Mouse (Mus musculus): ENCODE results near the gene Slc24a3. TPM values are rescaled to one million over a fixed set of nuclear protein-coding genes. Genes with fewer than 3 reads are reported as not detected.

The Slc24a3 gene
- 0.81 and 0.87 TPM in 2 replicates for polyA plus RNA-seq (2015; fragmentation: Nextera tagmentation; extraction: Ambion mirVana)

GRCm38 (mm10) chr2:145167664-145168360, at the start of gene Slc24a3:
TSS of gene Slc24a3 (plus strand) at chr2:145167754.
- under 1% methylated on average over 47 of the region's 100 CpGs for WGBS (ENCODE audit: insufficient replicate concordance)
- peaks cover 15% of the 10 kb centered on the region; the same call in 1 of the 2 replicates for H3K4me1 ChIP-seq (replicated peaks)
- ATAC-seq (ENCODE audit: low read depth) (peak; percentile 82), DNase-seq (peak; percentile 40)
- peaks cover 34% of the 10 kb centered on the region for H3K27me3 ChIP-seq
- peak within 1 kb of the TSS; percentile 61 for H3K9ac ChIP-seq
- no peaks in the 10 kb centered on the region for H3K36me3 ChIP-seq
- no peaks in the 10 kb centered on the region for H3K9me3 ChIP-seq (replicated peaks)
- peak within 1 kb of the TSS; percentile 73 for H3K4me2 ChIP-seq
- no peak within 1 kb of the TSS; the same call in 1 of the 2 replicates for H3K27ac ChIP-seq
- peak within 1 kb of the TSS; percentile 61 for H3K4me3 ChIP-seq (replicated peaks)

DNA sequence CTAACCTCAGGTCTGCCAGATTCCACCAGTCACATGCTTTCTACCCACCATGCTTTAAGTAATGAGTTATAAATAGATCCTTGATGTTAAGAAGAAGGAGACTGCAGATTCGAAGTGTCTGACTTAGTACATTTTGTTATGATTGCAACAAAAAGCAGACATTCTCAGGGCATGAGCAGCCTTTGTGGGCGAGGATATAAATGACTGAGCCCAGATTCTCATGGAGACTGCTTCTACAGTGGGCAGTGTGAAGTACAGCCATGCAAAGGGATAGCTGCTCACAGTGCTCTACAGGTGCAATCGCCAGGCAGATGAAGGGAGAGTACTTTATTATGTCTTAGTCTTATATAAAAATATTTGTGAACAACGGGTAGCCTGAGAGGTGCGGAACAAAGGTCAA, 49.8 kb upstream of the Slc24a3 start:
- Histone ChIP-seq H3K36me3 (no peaks in the 10 kb centered on the region), H3K4me1 (replicated peaks) (no peaks in the 10 kb centered on the region), H3K4me2 (no peak overlapping the region), H3K27me3 (no peaks in the 10 kb centered on the region), H3K9ac (no peak overlapping the region), H3K9me3 (replicated peaks) (no peaks in the 10 kb centered on the region), H3K4me3 (replicated peaks) (no peak overlapping the region), H3K27ac (no peak overlapping the region)
- no peak for ATAC-seq (ENCODE audit: low read depth)
- 55% methylated on average over 5 of the region's 5 CpGs for WGBS (ENCODE audit: insufficient replicate concordance)
- no peak for DNase-seq

GRCm38 (mm10) chr2:145127747-145128146, 39.8 kb upstream of the Slc24a3 start:
- Histone ChIP-seq H3K4me3 (replicated peaks) (no peak overlapping the region), H3K27ac (no peak overlapping the region), H3K36me3 (no peaks in the 10 kb centered on the region), H3K9me3 (replicated peaks) (no peaks in the 10 kb centered on the region), H3K9ac (no peak overlapping the region), H3K27me3 (no peaks in the 10 kb centered on the region), H3K4me2 (no peak overlapping the region), H3K4me1 (replicated peaks) (no peaks in the 10 kb centered on the region)
- no peak for ATAC-seq (ENCODE audit: low read depth)
- 59% methylated on average over 3 of the region's 3 CpGs for WGBS (ENCODE audit: insufficient replicate concordance)
- no peak for DNase-seq

DNA sequence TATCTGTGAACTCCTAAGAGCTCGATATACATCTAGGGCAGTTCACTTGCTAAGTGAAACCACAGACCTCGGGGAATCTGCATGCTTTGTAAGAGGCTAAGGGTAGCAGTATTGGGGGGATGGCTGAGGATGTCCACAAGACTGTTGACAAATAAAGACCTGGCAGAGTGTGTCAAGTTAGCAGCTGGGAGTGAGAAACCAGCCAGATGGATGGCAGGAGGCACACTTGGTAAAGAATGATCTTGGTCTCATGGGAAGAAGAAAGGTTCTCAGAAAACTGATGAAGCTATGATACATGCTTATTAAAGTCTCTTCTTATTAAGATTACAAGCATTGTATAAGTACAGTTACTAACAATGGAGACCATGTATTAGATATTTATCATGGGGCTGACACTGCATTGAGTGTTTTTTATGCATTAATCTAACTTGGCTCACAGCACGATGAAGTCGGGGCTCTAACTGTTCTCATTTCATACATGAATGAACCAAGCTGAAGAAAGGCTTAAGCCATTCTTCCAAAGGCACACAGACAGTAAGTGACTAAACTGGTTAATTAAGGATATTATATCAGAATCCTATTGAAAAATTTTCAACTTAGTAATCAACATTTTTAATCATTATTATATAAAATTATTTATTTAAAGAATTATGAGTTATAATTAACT, 30.8 kb upstream of the Slc24a3 start:
- Histone ChIP-seq H3K9ac (no peak overlapping the region), H3K27ac (no peak overlapping the region), H3K4me2 (no peak overlapping the region), H3K36me3 (no peaks in the 10 kb centered on the region), H3K4me1 (replicated peaks) (no peaks in the 10 kb centered on the region), H3K9me3 (replicated peaks) (no peaks in the 10 kb centered on the region), H3K27me3 (no peaks in the 10 kb centered on the region), H3K4me3 (replicated peaks) (no peak overlapping the region)
- DNase-seq (no peak), ATAC-seq (ENCODE audit: low read depth) (no peak)
- WGBS (ENCODE audit: insufficient replicate concordance) = 49% methylated on average over 4 of the region's 4 CpGs

GRCm38 (mm10) chr2:145150407-145150806, 17.1 kb upstream of the Slc24a3 start:
- Histone ChIP-seq H3K4me2 (no peak overlapping the region), H3K36me3 (no peaks in the 10 kb centered on the region), H3K4me1 (replicated peaks) (no peaks in the 10 kb centered on the region; the same call in 1 of the 2 replicates), H3K27me3 (no peaks in the 10 kb centered on the region), H3K9ac (no peak overlapping the region), H3K27ac (no peak overlapping the region), H3K9me3 (replicated peaks) (no peaks in the 10 kb centered on the region), H3K4me3 (replicated peaks) (no peak overlapping the region)
- 3% methylated on average over 1 of the region's 1 CpGs for WGBS (ENCODE audit: insufficient replicate concordance)
- no peak for ATAC-seq (ENCODE audit: low read depth)
- no peak for DNase-seq

DNA sequence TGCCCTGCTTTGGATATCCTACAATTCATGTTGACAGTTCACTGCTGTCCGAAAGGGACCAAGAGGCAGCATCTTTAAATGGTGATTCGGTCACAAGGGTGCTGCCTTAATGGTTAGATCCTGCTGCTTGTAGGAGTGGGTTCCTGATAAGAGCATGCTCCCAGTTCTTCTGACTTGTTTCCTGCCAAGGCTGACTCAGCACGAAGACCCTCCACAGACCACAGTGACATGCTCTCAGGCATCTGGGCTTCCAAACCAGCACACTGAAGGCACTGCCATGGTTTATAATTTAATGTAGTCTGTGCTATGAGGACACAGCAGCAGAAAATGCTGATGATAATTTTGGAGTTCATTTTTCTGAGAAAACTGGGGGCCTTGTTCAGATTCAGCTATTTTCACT, 16.7 kb upstream of the Slc24a3 start:
- no peak for DNase-seq
- Histone ChIP-seq H3K9me3 (replicated peaks) (no peaks in the 10 kb centered on the region), H3K36me3 (no peaks in the 10 kb centered on the region), H3K4me2 (no peak overlapping the region), H3K27me3 (no peaks in the 10 kb centered on the region), H3K27ac (no peak overlapping the region), H3K9ac (no peak overlapping the region), H3K4me3 (replicated peaks) (no peak overlapping the region), H3K4me1 (replicated peaks) (no peaks in the 10 kb centered on the region; the same call in 1 of the 2 replicates)
- ATAC-seq (ENCODE audit: low read depth) = peak; percentile 48; the same call in 1 of the 2 replicates
- 9% methylated on average over 3 of the region's 3 CpGs for WGBS (ENCODE audit: insufficient replicate concordance)

GRCm38 (mm10) chr2:145152281-145152680, 15.3 kb upstream of the Slc24a3 start:
- Histone ChIP-seq H3K4me1 (replicated peaks) (no peaks in the 10 kb centered on the region; the same call in 1 of the 2 replicates), H3K27me3 (no peaks in the 10 kb centered on the region), H3K4me3 (replicated peaks) (no peak overlapping the region), H3K27ac (no peak overlapping the region), H3K4me2 (no peak overlapping the region), H3K9ac (no peak overlapping the region), H3K36me3 (no peaks in the 10 kb centered on the region), H3K9me3 (replicated peaks) (no peaks in the 10 kb centered on the region)
- ATAC-seq (ENCODE audit: low read depth) = no peak
- no peak for DNase-seq
- WGBS (ENCODE audit: insufficient replicate concordance) = 80% methylated on average over 1 of the region's 1 CpGs

- 36% methylated on average over 1 of the region's 1 CpGs for WGBS (ENCODE audit: insufficient replicate concordance)
- no peak overlapping the region for H3K27ac ChIP-seq
- no peak for ATAC-seq (ENCODE audit: low read depth)
- no peaks in the 10 kb centered on the region for H3K36me3 ChIP-seq
- no peak overlapping the region for H3K9ac ChIP-seq
- DNase-seq = no peak
- H3K27me3 ChIP-seq = no peaks in the 10 kb centered on the region
- H3K4me3 ChIP-seq (replicated peaks) = no peak overlapping the region
- H3K4me1 ChIP-seq (replicated peaks) = no peaks in the 10 kb centered on the region
- no peak overlapping the region for H3K4me2 ChIP-seq
- H3K9me3 ChIP-seq (replicated peaks) = no peaks in the 10 kb centered on the region
These were observed 8.6 kb upstream of the Slc24a3 start for GRCm38 (mm10) chr2:145158972-145159371.

DNA sequence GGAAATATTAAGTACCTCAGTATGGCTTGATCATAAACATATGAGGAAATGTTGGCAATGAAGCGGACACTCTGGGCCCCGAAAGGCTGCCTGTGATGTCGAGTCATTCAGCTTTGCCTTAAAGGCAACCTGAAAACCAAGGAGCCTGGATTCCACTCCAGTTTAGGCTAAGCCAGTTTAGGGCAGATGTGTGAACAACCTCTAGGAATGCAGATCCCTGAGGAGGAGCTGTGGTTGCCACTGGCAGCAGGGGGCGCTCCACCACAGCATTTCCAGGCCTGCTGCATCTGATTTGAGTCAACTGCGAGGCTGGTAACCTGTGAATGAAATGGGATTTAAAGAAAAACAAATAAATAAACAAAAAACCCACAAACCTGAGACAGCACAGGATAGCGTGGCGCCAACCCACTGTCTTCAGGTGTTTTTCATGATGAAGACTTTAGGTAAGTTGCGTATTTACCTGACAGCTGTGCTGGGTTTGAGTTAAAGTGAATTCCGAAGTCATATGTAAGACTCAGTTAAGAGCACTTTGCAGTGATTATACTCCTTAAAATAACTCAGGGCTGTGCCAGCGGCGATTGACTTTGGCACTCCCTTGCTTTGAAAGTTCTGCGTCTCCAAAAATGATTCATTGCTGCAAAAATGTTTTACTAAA, 6.4 kb upstream of the Slc24a3 start:
- peaks cover 3% of the 10 kb centered on the region; the same call in 1 of the 2 replicates for H3K27me3 ChIP-seq
- peaks cover 7% of the 10 kb centered on the region; the same call in 1 of the 2 replicates for H3K4me1 ChIP-seq (replicated peaks)
- no peaks in the 10 kb centered on the region for H3K9me3 ChIP-seq (replicated peaks)
- no peak overlapping the region for H3K4me3 ChIP-seq (replicated peaks)
- WGBS (ENCODE audit: insufficient replicate concordance) = 25% methylated on average over 12 of the region's 12 CpGs
- H3K9ac ChIP-seq = no peak overlapping the region
- no peak overlapping the region for H3K4me2 ChIP-seq
- no peak overlapping the region for H3K27ac ChIP-seq
- 0 out of 2 replicates have a peak, but pooled peaks have one; percentile 39 for ATAC-seq (ENCODE audit: low read depth)
- no peaks in the 10 kb centered on the region for H3K36me3 ChIP-seq
- peak; percentile 43 for DNase-seq

DNA sequence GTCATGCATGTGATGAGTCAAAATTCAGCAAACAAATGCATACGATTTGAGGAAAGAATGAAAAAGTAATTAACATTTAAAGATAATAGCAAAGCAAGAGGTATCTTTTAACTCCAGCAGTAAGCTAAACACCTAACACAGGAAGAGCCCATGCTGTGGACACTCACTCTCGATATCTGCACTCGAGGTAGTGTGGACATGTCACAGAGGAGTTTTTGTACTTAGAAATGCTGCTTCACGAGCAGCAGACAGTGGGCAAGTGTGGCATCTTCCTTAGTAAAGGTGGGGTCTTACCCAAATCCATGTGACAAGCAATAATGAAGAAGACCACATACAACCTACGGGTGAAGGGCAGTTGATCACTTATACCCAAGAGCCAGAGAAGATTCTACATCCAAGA, 3.5 kb upstream of the Slc24a3 start:
- no peak overlapping the region for H3K27ac ChIP-seq
- H3K9me3 ChIP-seq (replicated peaks) = no peaks in the 10 kb centered on the region
- H3K27me3 ChIP-seq = peaks cover 31% of the 10 kb centered on the region
- no peak overlapping the region for H3K4me2 ChIP-seq
- 49% methylated on average over 5 of the region's 5 CpGs for WGBS (ENCODE audit: insufficient replicate concordance)
- ATAC-seq (ENCODE audit: low read depth) = no peak
- no peak for DNase-seq
- no peaks in the 10 kb centered on the region for H3K36me3 ChIP-seq
- no peak overlapping the region for H3K4me3 ChIP-seq (replicated peaks)
- no peak overlapping the region for H3K9ac ChIP-seq
- H3K4me1 ChIP-seq (replicated peaks) = peaks cover 15% of the 10 kb centered on the region; the same call in 1 of the 2 replicates

DNA sequence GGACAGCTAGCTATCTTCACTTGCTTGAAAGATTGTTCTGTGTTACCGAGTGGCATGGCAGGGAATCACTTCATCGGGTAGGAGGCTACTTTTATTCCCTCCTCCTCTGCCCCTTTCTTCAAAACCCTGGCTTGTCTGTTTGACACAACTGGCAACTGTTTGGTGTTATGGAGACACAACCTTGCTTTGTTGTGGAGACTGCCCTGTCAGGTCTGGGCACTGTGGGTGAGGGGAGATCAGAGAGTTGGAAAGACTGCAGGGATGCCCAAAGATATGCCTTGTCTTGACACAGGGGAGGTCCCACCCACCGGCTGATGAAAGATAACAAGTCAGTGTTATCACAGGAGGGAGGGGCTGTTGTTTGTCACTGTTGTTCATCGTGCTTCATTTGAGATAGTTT, 3.0 kb upstream of the Slc24a3 start:
- no peak for ATAC-seq (ENCODE audit: low read depth)
- Histone ChIP-seq H3K27me3 (peaks cover 34% of the 10 kb centered on the region), H3K4me2 (no peak overlapping the region), H3K4me1 (replicated peaks) (peaks cover 15% of the 10 kb centered on the region; the same call in 1 of the 2 replicates), H3K9ac (no peak overlapping the region), H3K9me3 (replicated peaks) (no peaks in the 10 kb centered on the region), H3K4me3 (replicated peaks) (no peak overlapping the region), H3K27ac (no peak overlapping the region), H3K36me3 (no peaks in the 10 kb centered on the region)
- no peak for DNase-seq
- WGBS (ENCODE audit: insufficient replicate concordance) = 25% methylated on average over 4 of the region's 4 CpGs
